Mouse (Mus musculus) macrophage (primary cell): ENCODE data around the gene Crim1. TPM values are rescaled to one million over a fixed set of nuclear protein-coding genes. Genes with fewer than 3 reads are reported as not detected.

Experiments
- H3K27ac ChIP-seq: fragments of 350-480 bp; formaldehyde crosslinking; 2 replicates; pipeline ENCODE4 v1.9.0; 2021
- H3K36me3 ChIP-seq: fragments of 350-480 bp; formaldehyde crosslinking; 2 replicates; pipeline ENCODE4 v1.9.0; 2021; ENCODE audit errors: inconsistent target
- H3K4me3 ChIP-seq: fragments of 350-480 bp; formaldehyde crosslinking; 2 replicates; pipeline ENCODE4 v1.9.0; 2021; ENCODE audit errors: inconsistent target
- H3K79me2 ChIP-seq: fragments of 350-480 bp; formaldehyde crosslinking; 2 replicates; pipeline ENCODE4 v1.9.0; 2021; ENCODE audit errors: inconsistent target
- WGBS: methylation state at CpG from one replicate; pipeline ENCODE4 v1.1.7; 2026; ENCODE audit warnings: inconsistent platforms; ENCODE audit not compliant: missing documents; 5-methylcytosine and 5-hydroxymethylcytosine counted together
- polyA plus RNA-seq: library from polyadenylated mRNA; stranded (reverse); fragments of 250-400 nt; gene quantifications from 3 replicates; pipeline ENCODE4 v1.2.4, GENCODE M21; 2018; ENCODE audit warnings: inconsistent platforms
- total RNA-seq, 78 experiments: library from RNA; depleted of rRNA; stranded (reverse); fragments of 250-400 nt; gene quantifications; 1 replicate in 9 of 78; 2 replicates in 24 of 78; 3 replicates in 43 of 78; 4 replicates in 2 of 78; pipeline ENCODE4 v1.2.4; 2018; ENCODE audit warnings: inconsistent platforms in 56 of 78

Gene Crim1
- 1 to 10 TPM in 25 of 26 experiments, under 1 TPM in 1; 0.88 to 10.0 (median 4.4) TPM for total RNA-seq (2018; cell fraction: chromatin; rRNA removed)
- 1 to 10 TPM; 1.8 to 7.1 (median 2.9) TPM for total RNA-seq (2018; cell fraction: cytosol; rRNA removed)
- total RNA-seq (2018; cell fraction: nucleus; rRNA removed): 10 to 100 TPM in 9 of 26 experiments, 1 to 10 TPM in 17; 3.1 to 15.1 (median 6.9) TPM
- 1.9 to 2.2 TPM (median 2.1 TPM) in 3 replicates for polyA plus RNA-seq

DNA sequence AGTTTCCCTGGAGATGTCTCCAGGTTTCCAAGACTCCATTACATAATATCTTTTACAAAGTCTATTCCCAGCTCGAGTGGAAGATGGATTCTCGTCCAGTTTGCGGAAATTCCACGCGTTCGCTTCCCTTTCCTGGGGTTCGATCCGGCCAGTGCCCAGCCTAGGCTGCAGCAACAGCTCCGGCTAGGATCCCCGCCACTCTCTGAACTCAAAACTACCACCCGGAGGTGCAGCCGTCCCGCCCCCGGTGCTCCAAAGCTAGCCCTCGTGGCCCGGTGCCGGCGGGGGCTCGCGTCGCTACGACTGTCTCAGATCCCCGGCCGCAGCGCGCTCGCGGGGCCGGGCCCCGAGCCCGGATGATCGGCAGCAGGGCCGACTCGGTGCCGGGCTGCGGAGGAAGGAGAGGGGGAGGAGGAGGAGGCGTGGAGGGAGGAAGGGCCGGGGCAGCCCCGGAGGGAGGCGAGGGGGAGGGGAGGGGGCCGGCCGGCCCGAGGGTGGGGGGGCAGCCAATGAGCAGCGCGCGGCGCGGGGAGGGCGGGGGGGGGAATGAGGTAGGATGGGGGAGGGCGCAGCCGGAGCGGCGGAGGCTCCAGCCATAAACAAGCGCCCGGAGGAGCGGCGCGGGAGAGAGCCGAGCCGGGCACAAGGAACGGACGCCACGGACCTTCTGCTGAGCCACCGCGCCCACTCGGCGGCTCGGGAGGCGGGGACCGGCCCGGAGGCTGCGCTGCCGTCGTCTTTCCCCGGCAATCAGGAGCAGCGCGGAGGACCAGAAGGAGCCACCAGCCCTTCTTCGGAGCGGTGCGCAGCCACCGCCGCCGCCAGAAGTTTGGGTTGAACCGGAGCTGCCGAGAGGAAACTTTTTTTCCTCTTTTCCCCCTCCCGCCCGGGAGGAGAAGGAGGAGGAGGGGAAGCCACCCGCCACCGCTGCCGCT is at the start of gene Crim1:
TSS of gene Crim1 (plus strand) at position 623 of the 935 bp plus-strand sequence.
- Histone ChIP-seq H3K27ac (no peak within 1 kb of the TSS), H3K79me2 (no peaks in the 10 kb centered on the region)
- 1% methylated on average over 61 of the region's 90 CpGs for WGBS

DNA sequence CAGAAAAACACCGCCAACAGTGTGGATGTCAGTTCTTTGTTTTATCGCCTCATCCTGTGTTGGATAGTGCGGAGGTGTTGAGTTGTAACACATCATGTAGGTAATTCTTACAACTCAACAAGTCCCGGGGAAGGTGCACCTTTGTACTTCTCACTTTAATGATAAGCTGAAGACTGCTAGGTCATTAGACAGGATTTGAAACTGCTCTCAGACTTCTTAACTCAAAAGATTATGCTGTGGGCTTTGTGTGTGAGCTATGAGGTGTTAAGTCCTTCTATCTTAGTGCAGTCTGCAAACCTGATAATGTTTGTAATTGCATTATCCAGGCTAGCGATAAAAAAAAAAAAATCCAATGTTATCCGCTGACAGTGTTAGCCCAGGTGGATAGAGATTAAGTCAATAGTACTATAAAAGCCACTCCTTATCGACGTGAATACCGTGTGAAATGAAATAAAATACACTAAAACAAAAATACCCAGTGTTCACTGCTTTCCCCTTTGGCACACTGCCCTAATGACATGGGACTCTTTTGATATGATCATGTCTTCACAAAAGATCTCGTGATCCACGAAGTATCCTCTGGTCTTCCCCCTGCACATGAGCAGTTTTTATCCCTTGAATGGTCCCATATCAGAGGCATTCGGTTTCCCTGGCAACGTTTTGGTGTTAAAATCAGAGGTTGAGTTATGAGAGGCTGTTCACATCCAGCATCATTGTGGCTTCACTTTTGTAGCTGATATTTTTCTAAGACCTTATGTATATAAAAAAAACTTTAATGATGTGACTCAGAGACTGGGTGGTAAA is 48.4 kb upstream of the Crim1 start:
- H3K27ac ChIP-seq: no peak overlapping the region
- H3K36me3 ChIP-seq: no peaks in the 10 kb centered on the region
- H3K79me2 ChIP-seq: no peaks in the 10 kb centered on the region
- H3K4me3 ChIP-seq: no peak overlapping the region
- WGBS: 93% methylated on average over 12 of the region's 13 CpGs

More for the DNA sequence above, at the start of gene Crim1:
- H3K36me3 ChIP-seq: no peaks in the 10 kb centered on the region
- peak within 1 kb of the TSS; percentile 17; the same call in 1 of the 2 replicates for H3K4me3 ChIP-seq

DNA sequence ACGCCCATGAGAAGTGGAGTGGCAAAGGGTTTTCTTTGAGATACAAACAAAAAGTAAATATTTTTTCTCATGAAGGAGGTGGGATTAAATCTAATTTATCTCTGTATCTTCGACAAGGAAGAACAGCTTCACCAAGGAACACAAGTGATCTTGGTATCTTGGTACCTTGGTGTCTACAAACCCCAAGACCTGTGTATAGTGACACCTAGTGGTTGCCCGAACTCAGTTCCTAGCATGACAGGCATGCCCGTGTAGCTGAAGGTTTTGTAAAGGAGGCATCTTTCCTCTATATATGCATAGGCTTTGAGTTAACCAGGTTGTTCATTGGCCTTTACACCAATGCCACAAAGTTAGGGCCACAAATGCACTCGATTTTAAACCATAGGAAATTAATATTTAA is 36.8 kb upstream of the Crim1 start:
- Histone ChIP-seq H3K27ac (no peak overlapping the region), H3K79me2 (no peaks in the 10 kb centered on the region), H3K4me3 (no peak overlapping the region), H3K36me3 (no peaks in the 10 kb centered on the region)
- 24% methylated on average over 5 of the region's 5 CpGs for WGBS

DNA sequence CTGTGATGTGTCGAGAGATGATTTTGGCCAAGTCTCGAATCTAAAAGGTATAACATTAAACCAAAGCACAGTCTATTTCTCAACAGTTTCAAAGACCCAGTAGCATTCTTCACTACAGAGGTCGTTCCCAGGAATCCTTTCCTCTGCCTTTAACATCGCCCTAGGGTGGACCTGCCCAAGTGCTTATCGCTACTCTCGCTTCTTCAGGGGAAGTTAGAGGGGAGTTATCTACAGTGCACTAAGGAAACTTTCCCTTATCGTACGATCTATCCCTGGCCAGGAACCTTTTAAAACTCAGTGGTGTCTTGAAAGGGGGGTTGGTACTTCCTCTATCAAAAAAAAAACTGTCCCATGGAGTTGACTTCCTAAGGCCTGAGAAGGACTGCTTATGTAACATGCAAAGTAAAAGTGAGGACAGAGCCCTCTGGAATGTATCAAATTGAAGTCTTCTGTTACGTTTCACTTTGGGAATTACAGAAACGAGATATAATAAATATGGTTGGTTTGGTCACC is 36.3 kb upstream of the Crim1 start:
- WGBS: 41% methylated on average over 10 of the region's 10 CpGs

DNA sequence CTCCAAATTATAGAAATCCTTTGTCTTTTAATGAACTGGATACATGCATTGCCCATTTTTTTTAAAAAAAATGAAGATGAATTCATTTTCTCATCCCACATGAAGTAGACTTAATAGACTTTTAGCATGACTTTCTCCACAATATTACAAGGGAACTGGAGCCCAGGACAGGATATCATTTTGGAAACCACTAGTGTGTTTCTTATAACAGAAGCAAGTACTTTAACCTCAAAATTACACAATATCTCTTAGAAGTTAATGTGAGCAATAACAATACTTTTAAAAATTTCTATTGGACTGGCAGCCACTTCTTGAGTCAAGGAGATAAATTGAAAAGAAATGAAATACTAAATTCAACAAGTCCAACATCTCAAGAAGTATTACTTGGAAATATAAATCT is 34.2 kb upstream of the Crim1 start:
- no peak overlapping the region for H3K4me3 ChIP-seq
- H3K79me2 ChIP-seq: no peaks in the 10 kb centered on the region
- H3K27ac ChIP-seq: no peak overlapping the region
- H3K36me3 ChIP-seq: no peaks in the 10 kb centered on the region

More for the DNA sequence above, 36.3 kb upstream of the Crim1 start:
- no peaks in the 10 kb centered on the region for H3K79me2 ChIP-seq
- H3K27ac ChIP-seq: no peak overlapping the region
- no peak overlapping the region for H3K4me3 ChIP-seq
- no peaks in the 10 kb centered on the region for H3K36me3 ChIP-seq

DNA sequence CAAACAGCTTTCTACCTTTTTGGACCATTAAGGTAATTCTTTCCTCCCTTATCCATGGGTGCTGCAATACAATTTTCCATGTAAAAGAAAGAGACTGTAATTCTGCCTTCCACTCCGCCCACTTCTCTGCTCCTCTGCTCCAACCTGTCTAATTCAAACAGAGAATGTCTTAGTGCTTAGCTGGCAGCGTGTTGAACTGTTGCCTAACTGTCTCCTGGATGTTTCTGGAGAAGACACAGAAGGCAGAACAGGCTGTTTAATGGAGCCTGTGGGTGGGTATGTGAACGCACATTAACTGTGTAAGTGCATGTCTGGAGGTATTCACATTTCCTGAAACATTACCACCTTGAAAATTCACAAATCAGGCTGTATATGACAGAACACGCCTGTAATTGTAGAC is 33.5 kb upstream of the Crim1 start:
- no peaks in the 10 kb centered on the region for H3K36me3 ChIP-seq
- no peak overlapping the region for H3K27ac ChIP-seq
- no peaks in the 10 kb centered on the region for H3K79me2 ChIP-seq
- WGBS: 79% methylated on average over 4 of the region's 4 CpGs
- no peak overlapping the region for H3K4me3 ChIP-seq

DNA sequence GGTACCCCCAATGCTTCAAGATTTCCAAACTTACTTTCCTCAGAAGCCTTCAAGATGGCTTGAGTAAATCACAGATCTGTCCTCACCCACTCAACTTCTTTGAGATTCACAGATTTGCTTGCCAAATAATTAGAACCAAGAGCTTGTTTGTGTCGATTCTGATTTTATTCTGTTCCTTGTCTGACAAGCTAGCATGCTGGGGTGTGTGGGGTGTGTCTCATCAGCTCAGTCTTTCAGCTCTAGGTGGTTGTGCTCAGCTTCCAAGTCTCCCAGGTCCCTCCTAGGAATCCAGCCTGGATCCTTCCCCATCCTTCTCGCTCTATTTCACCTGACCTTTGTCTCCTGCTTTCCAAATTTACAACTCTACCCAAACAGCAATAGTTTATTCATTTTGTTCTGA is 27.7 kb upstream of the Crim1 start:
- no peaks in the 10 kb centered on the region for H3K36me3 ChIP-seq
- no peak overlapping the region for H3K27ac ChIP-seq
- H3K4me3 ChIP-seq: no peak overlapping the region
- H3K79me2 ChIP-seq: no peaks in the 10 kb centered on the region
- WGBS: 90% methylated on average over 2 of the region's 2 CpGs

DNA sequence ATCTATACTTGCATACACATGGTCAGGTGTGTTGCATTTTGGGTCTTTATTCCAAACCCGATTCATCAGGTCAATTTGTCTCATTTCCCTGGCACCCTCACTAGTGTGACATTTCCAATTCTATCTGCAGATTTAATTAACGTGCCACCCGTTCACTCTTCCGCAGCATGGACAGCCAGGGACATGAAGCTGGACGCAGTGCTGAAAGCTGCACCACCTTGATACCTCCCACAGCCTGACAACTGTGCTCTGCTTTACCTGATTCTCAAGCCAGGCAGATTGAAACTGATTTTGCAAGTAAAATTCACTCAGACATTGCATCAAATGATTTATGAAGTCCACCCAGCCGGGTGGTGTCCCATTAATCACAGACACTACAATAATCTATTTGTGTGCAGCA is 19.3 kb upstream of the Crim1 start:
- Histone ChIP-seq H3K36me3 (no peaks in the 10 kb centered on the region), H3K79me2 (no peaks in the 10 kb centered on the region), H3K4me3 (no peak overlapping the region), H3K27ac (no peak overlapping the region)
- WGBS: 97% methylated on average over 6 of the region's 6 CpGs

DNA sequence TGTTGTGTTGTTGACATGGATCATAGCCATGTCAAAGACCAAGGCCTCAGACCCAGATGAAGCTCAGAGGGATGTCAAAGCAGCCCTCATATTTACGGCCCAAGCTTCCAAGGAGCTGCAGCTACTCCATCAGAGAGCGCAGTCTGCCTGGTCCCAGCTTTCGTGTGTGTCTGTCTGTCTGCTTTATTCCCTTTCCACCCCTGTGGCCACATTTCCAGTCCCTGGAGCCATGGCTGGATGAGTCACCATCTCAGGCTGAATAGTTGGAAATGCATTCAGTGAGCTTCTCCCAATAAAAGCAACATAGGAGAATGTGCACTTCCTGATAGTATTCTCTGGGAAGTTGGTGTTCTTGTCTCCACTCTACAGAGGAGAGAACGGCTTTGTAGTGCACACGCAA is 3.9 kb upstream of the Crim1 start:
- Histone ChIP-seq H3K79me2 (no peaks in the 10 kb centered on the region), H3K4me3 (no peak overlapping the region), H3K27ac (no peak overlapping the region), H3K36me3 (no peaks in the 10 kb centered on the region)
- WGBS: 90% methylated on average over 5 of the region's 5 CpGs

DNA sequence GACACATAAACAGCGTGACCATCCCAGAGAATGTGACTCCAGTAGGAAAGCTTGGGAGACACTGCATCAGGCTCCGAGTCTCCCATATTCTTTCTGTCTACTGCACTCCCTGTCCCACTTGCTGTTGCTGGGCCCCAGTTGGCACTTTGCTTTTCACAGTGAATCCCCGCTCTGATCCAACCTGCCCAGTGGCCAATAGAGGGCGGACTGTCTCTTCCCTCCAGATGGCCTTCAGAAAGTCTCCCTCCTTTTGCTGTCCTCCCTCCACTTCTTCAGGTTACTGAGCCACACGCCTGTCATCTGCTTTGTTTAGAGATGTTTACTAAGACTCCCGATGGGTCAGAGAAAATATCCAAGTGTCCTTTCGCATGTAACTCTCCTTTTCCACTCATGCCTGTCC is 2.9 kb upstream of the Crim1 start:
- H3K79me2 ChIP-seq: no peaks in the 10 kb centered on the region
- WGBS: 51% methylated on average over 7 of the region's 7 CpGs
- H3K4me3 ChIP-seq: no peak overlapping the region
- no peak overlapping the region for H3K27ac ChIP-seq
- H3K36me3 ChIP-seq: no peaks in the 10 kb centered on the region

DNA sequence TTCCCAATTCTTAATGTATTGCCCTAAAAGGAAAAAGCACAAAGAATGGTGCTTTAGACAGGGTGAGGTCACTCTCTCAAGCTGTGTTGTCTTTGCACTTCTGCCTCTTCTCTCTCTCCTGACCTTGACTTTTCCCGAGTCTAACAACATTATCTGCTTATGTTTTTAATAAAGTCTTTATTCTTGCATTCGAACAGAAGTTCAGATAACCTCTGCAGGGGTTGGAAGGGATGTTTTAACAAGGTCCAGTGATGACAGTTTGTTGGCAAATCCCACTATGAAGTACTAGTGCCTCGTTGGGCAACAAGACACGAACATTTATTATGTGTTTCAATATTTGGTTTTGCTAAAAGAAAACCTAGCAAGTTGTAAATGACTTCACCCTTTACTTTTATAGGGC is 1.9 kb upstream of the Crim1 start:
- H3K27ac ChIP-seq: no peak overlapping the region
- H3K36me3 ChIP-seq: no peaks in the 10 kb centered on the region
- no peak overlapping the region for H3K4me3 ChIP-seq
- 91% methylated on average over 4 of the region's 4 CpGs for WGBS
- no peaks in the 10 kb centered on the region for H3K79me2 ChIP-seq

DNA sequence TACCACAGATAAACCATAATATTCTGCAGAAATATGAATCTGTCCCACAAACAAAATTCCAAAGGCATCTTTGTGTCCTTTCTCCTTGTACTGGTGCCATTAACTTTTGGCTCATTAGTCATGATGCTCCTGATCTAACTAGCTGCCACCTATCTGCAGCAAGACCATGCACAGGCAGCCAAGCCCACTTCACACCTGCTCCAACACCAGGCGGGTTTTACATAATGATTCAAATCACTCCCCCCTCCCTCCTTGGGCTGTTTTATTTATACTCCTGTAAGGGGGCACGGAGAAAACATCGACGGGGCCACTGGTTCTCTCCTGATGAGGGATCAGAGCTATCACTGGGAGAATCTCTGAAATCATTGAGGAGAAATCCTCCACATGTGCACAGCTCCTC is 1.2 kb upstream of the Crim1 start:
- Histone ChIP-seq H3K27ac (no peak overlapping the region), H3K4me3 (no peak overlapping the region), H3K79me2 (no peaks in the 10 kb centered on the region), H3K36me3 (no peaks in the 10 kb centered on the region)
- 50% methylated on average over 4 of the region's 4 CpGs for WGBS

DNA sequence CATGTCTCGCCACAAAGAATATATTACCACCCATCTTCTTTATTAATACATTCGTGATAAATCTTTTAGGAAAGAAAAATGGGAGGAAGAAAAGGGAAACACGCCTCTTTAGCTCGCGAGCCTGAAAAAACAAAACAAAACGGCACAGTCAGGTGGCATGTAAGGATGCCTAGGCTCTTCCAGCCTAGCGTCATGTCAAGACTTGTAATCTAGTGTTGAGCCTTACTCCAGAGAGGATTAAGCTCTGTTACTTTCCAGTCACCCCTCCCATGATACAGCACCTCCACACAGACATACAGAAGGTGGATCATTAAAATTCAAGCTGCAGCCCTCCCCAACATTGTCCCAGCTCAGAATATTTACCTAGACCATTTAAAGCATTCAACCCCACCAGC is 820 bp upstream of the Crim1 start:
- no peak overlapping the region for H3K27ac ChIP-seq
- H3K79me2 ChIP-seq: no peaks in the 10 kb centered on the region
- H3K36me3 ChIP-seq: no peaks in the 10 kb centered on the region
- 25% methylated on average over 6 of the region's 7 CpGs for WGBS
- H3K4me3 ChIP-seq: no peak overlapping the region

DNA sequence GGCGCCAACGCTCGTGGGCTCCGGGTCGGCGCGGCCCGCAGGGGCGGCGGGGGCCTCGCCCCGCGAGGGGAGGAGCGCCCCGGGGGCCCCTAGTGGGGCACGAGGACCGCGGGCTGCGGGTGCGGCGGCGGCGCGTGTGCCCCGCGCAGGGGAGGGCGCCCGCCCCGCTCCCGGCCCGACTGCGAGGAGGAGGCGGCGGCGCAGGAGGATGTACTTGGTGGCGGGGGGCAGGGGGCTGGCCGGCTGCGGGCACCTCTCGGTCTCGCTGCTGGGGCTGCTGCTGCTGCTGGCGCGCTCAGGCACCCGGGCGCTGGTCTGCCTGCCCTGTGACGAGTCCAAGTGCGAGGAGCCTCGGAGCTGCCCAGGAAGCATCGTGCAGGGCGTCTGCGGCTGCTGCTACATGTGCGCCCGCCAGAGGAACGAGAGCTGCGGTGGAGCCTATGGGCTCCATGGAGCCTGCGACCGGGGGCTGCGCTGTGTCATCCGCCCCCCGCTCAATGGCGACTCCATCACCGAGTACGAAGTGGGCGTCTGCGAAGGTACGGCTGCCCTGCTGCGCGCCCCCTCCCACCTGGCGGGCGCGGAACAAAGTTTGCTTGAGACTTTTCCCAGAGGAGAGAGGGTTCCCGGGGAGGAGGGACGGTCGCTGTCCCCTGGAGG is 643 bp downstream of the Crim1 start:
- H3K79me2 ChIP-seq: no peaks in the 10 kb centered on the region
- H3K4me3 ChIP-seq: peak overlapping the region; percentile 17; the same call in 1 of the 2 replicates
- H3K27ac ChIP-seq: no peak overlapping the region
- no peaks in the 10 kb centered on the region for H3K36me3 ChIP-seq
- 1% methylated on average over 61 of the region's 73 CpGs for WGBS
